Mouse (Mus musculus) bone marrow macrophage, adult 2 months (primary cell): Measurements from ENCODE around the gene Ints5.

ENCODE experiments used
- CTCF ChIP-seq: IDR thresholded peaks from 2 replicates; pipeline ENCODE4 v1.5.1; 2012; ENCODE audit warnings: low read depth, mild to moderate bottlenecking, low read length, moderate library complexity
- POLR2A ChIP-seq: IDR thresholded peaks from 2 replicates; pipeline ENCODE4 v1.6.1; 2012; ENCODE audit warnings: mild to moderate bottlenecking, low read depth, low read length, borderline replicate concordance

GRCm38 (mm10) chr19:8941136-8941514 lies 48.3 kb downstream of the Ints5 start:
- 0 out of 2 replicates have a peak, but pooled peaks have one; percentile 16 for TF ChIP-seq CTCF
- TF ChIP-seq POLR2A, result no peak
